Mouse (Mus musculus) bone marrow macrophage, adult 2 months (primary cell): ENCODE measurements around the gene Pde5a.

ENCODE experiments used
- CTCF ChIP-seq: IDR thresholded peaks from 2 replicates; pipeline ENCODE4 v1.5.1; 2012; ENCODE audit warnings: low read depth, mild to moderate bottlenecking, low read length, moderate library complexity
- POLR2A ChIP-seq: IDR thresholded peaks from 2 replicates; pipeline ENCODE4 v1.6.1; 2012; ENCODE audit warnings: mild to moderate bottlenecking, low read depth, low read length, borderline replicate concordance

- TF ChIP-seq CTCF (no peak), POLR2A (no peak)
Measured at GRCm38 (mm10) chr3:122855149-122855548, 126.4 kb downstream of the Pde5a start.
